Mouse (Mus musculus) intestine, embryonic 15.5 days (tissue): Measurements from ENCODE around the gene Cbs. TPM values are rescaled to one million over a fixed set of nuclear protein-coding genes. Genes with fewer than 3 reads are reported as not detected.

Experiments used
- ATAC-seq: fragments of 200-750 bp; cut with Nextera tagmentation; 2 replicates; pipeline ENCODE4 v1.8.0; 2017; ENCODE audit warnings: moderate TSS enrichment, moderate library complexity
- H3K27ac ChIP-seq: fragments of 300-500 bp; sonication (generic); 2 replicates; pipeline ENCODE4 v1.5.1; 2015; ENCODE audit warnings: mild to moderate bottlenecking, inconsistent platforms
- H3K27me3 ChIP-seq: fragments of 300-500 bp; sonication (generic); replicated peaks from 2 replicates; pipeline ENCODE4 v1.6.1; 2015; ENCODE audit warnings: inconsistent platforms
- H3K36me3 ChIP-seq: fragments of 300-500 bp; sonication (generic); 2 replicates; pipeline ENCODE4 v1.6.1; 2015; ENCODE audit warnings: inconsistent platforms
- H3K4me1 ChIP-seq: fragments of 300-500 bp; sonication (generic); replicated peaks from 2 replicates; pipeline ENCODE4 v1.6.1; 2015; ENCODE audit warnings: inconsistent platforms
- H3K4me2 ChIP-seq: fragments of 300-500 bp; sonication (generic); replicated peaks from 2 replicates; pipeline ENCODE4 v1.6.1; 2015; ENCODE audit warnings: mild to moderate bottlenecking, inconsistent platforms
- H3K4me3 ChIP-seq: fragments of 300-500 bp; sonication (generic); replicated peaks from 2 replicates; pipeline ENCODE4 v1.5.1; 2015; ENCODE audit warnings: inconsistent platforms
- H3K9ac ChIP-seq: fragments of 300-500 bp; sonication (generic); 2 replicates; pipeline ENCODE4 v1.6.1; 2015; ENCODE audit warnings: inconsistent platforms
- H3K9me3 ChIP-seq: fragments of 300-500 bp; sonication (generic); 2 replicates; pipeline ENCODE4 v1.6.1; 2016; ENCODE audit warnings: inconsistent platforms
- WGBS: fragments of 180-500 bp; shearing (Covaris S2); methylation state at CpG from one replicate; pipeline ENCODE4 v1.1.7; 2015; 5-methylcytosine and 5-hydroxymethylcytosine counted together
- polyA plus RNA-seq: library from polyadenylated mRNA; unstranded; fragments of >200 nt; fragmentation: Nextera tagmentation; extraction: Ambion mirVana; gene quantifications from 2 replicates; pipeline ENCODE4 v1.2.1, GENCODE M21; 2015

Gene Cbs
- polyA plus RNA-seq, 1 experiment from 2014 or later = 9.5 TPM

DNA sequence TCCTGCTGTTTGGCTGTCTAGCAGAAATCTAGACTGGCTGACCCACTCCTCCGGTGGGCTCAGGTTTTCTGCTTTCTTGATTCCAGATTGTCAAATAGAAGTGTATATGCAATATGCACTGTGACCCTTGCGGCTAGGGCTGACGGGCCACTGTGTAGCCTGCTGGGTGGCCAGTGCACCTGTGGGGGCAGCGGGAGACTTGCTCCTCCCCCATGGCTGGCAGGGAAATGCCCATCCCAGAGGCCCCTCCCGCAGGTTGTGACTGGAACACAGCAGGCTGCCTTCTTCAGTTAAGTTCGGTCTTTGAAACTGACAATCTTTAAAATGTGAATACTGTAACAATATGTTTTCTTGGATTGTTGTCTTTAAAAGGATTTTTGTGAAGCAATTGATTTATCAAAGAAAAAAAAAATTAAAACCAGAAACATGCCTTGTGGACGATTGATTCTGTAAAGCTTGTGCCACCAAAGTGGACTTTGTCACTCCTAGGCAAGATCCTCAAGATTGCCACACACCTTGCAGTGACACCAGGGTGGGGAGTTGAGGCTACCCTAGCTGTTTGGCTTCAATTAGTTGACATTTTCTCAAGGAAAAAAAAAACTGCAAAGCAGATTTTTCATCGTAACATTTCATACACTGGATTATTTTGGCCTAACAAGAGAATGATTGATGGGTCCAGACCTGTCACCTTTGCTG is 29.6 kb downstream of the Cbs start:
- Histone ChIP-seq H3K36me3 (peaks cover 13% of the 10 kb centered on the region; the same call in 1 of the 2 replicates), H3K4me2 (no peak overlapping the region), H3K4me3 (no peak overlapping the region), H3K9me3 (no peaks in the 10 kb centered on the region), H3K4me1 (no peaks in the 10 kb centered on the region), H3K9ac (no peak overlapping the region), H3K27ac (no peak overlapping the region), H3K27me3 (no peaks in the 10 kb centered on the region)
- 0 out of 2 replicates have a peak, but pooled peaks have one; percentile 34 for ATAC-seq
- WGBS = 81% methylated on average over 8 of the region's 8 CpGs

DNA sequence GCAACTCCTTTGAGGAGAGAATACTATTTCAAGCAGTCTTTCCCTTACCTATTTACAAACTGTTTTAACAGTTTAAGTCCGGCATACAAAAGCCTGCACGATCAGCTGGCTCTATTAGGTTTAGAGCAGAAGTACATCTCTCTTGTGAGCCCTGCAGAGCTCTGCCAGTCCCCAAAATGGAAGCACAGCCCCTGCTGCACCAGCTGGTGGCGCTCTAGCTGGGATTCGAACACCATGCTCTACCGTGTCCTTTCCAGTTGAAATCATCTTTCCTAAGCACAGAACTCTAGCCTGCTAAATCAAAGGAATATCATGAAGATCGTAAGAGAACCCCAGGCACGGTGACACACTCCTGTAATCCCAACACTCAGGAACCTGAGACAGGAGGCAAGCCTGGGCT is 30.6 kb downstream of the Cbs start:
- 85% methylated on average over 7 of the region's 7 CpGs for WGBS

DNA sequence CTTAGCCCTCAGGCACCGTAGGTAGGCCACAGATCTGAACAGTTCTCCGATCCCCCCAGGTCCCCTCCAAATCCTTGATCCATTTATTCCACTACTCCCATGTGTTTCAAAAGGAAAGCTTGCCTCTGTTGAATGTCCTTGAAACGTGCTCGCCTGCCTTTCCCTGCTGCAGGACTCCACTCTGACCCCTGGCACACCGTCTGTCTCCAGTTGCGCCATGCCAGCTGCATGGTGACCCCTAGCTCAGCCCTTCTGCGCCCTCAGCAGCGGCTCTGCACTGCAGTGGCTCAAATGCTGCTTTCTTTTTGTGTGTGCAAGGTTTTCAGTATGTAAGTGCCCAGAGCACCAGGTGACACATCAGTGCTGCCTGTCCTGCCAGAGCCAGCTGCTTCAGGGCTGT is 38.4 kb downstream of the Cbs start:
- Histone ChIP-seq H3K36me3 (peaks cover 31% of the 10 kb centered on the region), H3K27ac (no peak overlapping the region), H3K27me3 (no peaks in the 10 kb centered on the region), H3K4me2 (no peak overlapping the region), H3K9ac (no peak overlapping the region), H3K4me1 (no peaks in the 10 kb centered on the region), H3K9me3 (no peaks in the 10 kb centered on the region), H3K4me3 (no peak overlapping the region)
- 91% methylated on average over 8 of the region's 8 CpGs for WGBS
- ATAC-seq = no peak

More for the DNA sequence above, 30.6 kb downstream of the Cbs start:
- H3K9ac ChIP-seq = no peak overlapping the region
- ATAC-seq = no peak
- no peaks in the 10 kb centered on the region for H3K9me3 ChIP-seq
- peaks cover 13% of the 10 kb centered on the region; the same call in 1 of the 2 replicates for H3K36me3 ChIP-seq
- no peak overlapping the region for H3K4me3 ChIP-seq
- no peaks in the 10 kb centered on the region for H3K4me1 ChIP-seq
- no peak overlapping the region for H3K27ac ChIP-seq
- no peak overlapping the region for H3K4me2 ChIP-seq
- H3K27me3 ChIP-seq = no peaks in the 10 kb centered on the region

DNA sequence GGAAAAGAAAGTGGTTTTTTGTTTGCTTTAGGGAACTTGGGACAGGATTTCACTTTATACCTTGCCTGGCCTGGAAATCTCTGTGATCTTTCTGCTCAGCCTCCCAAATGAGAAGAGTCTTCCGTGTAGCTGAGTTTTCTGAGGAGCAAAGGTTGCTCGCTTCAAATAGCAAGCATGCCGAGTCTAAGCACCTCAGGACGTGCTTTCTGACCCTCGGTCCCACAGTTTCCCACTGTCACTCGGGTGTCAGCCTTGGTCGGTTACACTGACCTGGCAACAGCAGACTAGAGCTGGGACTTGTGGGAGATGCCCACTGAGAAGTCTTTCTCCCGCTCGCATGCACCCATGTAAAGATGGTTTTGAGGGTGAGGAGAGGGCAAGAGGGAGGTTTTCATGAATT is 39.1 kb downstream of the Cbs start:
- ATAC-seq = no peak
- Histone ChIP-seq H3K36me3 (peaks cover 26% of the 10 kb centered on the region), H3K9ac (no peak overlapping the region), H3K4me1 (no peaks in the 10 kb centered on the region), H3K9me3 (no peaks in the 10 kb centered on the region), H3K27ac (no peak overlapping the region), H3K27me3 (no peaks in the 10 kb centered on the region), H3K4me3 (no peak overlapping the region), H3K4me2 (no peak overlapping the region)
- 88% methylated on average over 9 of the region's 9 CpGs for whole genome bisulfite sequencing

DNA sequence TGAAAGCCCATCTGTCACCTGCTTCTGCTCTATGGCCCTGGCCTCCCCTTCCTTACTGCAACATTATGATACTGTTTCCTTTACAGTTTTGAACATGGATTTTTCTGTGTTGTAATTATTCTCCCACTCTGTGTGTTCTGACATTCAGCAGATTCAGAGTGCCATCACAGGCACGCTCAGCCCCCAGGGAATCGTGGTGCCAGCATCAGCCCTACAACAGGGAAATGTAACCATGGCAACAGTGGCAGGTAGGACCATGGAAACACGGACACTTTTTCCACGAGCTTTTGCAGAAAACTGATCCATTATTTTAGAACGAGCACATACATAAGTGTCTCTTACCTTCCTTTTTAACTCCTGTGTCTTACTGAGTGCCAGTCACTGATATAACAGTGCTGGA is 42.0 kb downstream of the Cbs start:
- 84% methylated on average over 5 of the region's 5 CpGs for WGBS
- Histone ChIP-seq H3K4me2 (no peak overlapping the region), H3K9me3 (no peaks in the 10 kb centered on the region), H3K36me3 (peaks cover 31% of the 10 kb centered on the region), H3K9ac (no peak overlapping the region), H3K27ac (no peak overlapping the region), H3K4me1 (no peaks in the 10 kb centered on the region), H3K27me3 (no peaks in the 10 kb centered on the region), H3K4me3 (no peak overlapping the region)
- ATAC-seq = no peak

- Histone ChIP-seq H3K9ac (no peak overlapping the region), H3K27me3 (no peaks in the 10 kb centered on the region), H3K27ac (no peak overlapping the region), H3K9me3 (no peaks in the 10 kb centered on the region), H3K4me3 (no peak overlapping the region), H3K4me2 (no peak overlapping the region), H3K36me3 (peaks cover 28% of the 10 kb centered on the region), H3K4me1 (no peaks in the 10 kb centered on the region)
- 82% methylated on average over 7 of the region's 7 CpGs for WGBS
- ATAC-seq = no peak
Observed at GRCm38 (mm10) chr17:31594590-31594989, 42.4 kb downstream of the Cbs start.

DNA sequence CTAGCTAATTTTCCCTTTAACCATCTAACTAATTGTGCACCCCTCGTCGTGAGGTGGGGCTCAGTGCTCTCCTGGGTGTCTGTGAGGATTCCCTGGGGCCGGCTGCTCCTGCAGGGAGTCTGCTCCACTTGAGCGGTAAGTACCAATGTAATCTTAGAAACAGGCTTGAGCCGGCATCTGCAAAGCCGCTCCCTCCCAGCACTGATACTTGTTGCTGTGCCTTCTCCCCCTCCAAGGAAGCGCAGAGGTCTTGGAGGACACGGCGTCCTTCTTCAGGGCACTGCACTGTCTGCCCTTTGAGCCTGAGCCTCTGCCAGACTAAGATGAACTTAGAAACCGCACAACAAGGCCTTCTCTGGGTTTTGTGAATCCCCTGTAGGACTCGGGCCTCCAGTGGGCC is 46.2 kb downstream of the Cbs start:
- Histone ChIP-seq H3K4me2 (no peak overlapping the region), H3K4me3 (no peak overlapping the region), H3K9ac (no peak overlapping the region), H3K4me1 (no peaks in the 10 kb centered on the region), H3K27me3 (no peaks in the 10 kb centered on the region), H3K36me3 (peaks cover 27% of the 10 kb centered on the region), H3K9me3 (no peaks in the 10 kb centered on the region), H3K27ac (no peak overlapping the region)
- WGBS = 90% methylated on average over 11 of the region's 11 CpGs
- ATAC-seq = no peak

DNA sequence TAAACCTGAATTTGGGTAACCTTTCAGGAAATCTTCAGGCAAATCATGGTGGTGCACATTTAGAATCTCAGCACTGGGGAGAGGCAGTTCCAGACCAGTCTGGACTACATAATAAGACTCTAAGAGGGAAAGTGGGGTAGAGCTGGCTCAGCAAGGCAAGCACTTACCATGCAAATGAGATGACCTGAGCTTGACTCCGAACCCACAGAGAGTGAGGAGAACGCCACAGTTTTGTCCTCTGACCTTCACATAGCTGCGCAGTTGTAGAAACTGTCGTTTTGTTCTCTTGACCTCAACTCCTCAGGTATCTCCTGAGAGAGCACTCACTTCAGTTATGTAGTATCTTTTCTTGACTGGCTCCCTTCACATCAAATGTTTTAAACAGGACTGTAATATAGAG is 48.3 kb downstream of the Cbs start:
- 82% methylated on average over 4 of the region's 4 CpGs for WGBS
- Histone ChIP-seq H3K9ac (no peak overlapping the region), H3K27ac (no peak overlapping the region), H3K27me3 (no peaks in the 10 kb centered on the region), H3K4me1 (no peaks in the 10 kb centered on the region), H3K9me3 (no peaks in the 10 kb centered on the region), H3K4me2 (no peak overlapping the region), H3K4me3 (no peak overlapping the region), H3K36me3 (peaks cover 20% of the 10 kb centered on the region)
- ATAC-seq = no peak

DNA sequence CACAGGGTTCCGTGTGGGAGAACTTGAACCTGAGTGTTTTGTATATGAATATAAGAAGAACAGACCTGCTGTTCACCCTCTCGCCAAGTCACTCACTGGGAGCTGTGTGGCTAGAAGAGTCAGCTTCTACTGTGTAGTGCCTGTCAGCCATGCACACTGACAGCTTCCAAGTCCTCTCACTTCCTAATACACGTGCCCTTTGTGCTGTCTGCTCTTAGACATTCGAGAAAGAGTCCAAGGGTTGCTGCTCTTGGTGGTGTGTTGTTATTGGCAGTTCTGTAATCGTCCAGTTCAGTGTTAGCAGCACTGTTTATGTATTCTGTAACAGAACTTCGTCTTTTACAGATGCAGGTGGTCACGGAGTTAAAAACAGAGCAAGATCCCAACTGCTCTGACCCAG is 48.9 kb downstream of the Cbs start:
- WGBS = 65% methylated on average over 7 of the region's 7 CpGs
- peak; percentile 56; the same call in 1 of the 2 replicates for ATAC-seq
- Histone ChIP-seq H3K27me3 (no peaks in the 10 kb centered on the region), H3K9ac (no peak overlapping the region), H3K4me1 (no peaks in the 10 kb centered on the region; the same call in 1 of the 2 replicates), H3K4me2 (no peak overlapping the region), H3K36me3 (peaks cover 20% of the 10 kb centered on the region), H3K9me3 (no peaks in the 10 kb centered on the region), H3K4me3 (no peak overlapping the region), H3K27ac (peak overlapping the region; percentile 18; the same call in 1 of the 2 replicates)

DNA sequence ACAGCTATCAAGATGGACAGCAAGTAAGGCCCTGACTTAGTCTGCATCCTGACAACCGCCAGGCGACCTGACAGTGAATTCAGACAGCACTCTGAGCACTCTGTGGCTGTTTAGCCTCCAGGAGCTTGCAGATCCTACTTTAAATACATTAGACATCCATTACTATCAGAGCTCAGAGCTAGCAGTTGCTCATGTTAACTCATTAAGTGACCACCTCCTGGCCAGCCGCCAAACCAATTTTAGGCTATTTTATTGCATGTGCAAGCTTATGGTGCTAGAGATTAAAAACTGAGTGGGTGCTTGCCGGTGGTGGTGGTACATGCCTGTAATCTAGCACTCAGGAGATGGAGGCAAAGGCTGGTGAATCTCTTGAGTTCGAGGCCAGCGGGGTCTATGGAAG is 53.3 kb downstream of the Cbs start:
- Histone ChIP-seq H3K4me2 (no peak overlapping the region), H3K9me3 (no peaks in the 10 kb centered on the region), H3K4me3 (no peak overlapping the region), H3K4me1 (peaks cover 14% of the 10 kb centered on the region), H3K9ac (no peak overlapping the region), H3K27ac (no peak overlapping the region), H3K36me3 (0 out of 2 replicates have a peak, but pooled peaks cover 2% of the 10 kb centered on the region), H3K27me3 (no peaks in the 10 kb centered on the region)
- no peak for ATAC-seq
- WGBS = 83% methylated on average over 6 of the region's 6 CpGs

GRCm38 (mm10) chr17:31583185-31583584 is 53.9 kb downstream of the Cbs start:
- Histone ChIP-seq H3K9ac (no peak overlapping the region), H3K9me3 (no peaks in the 10 kb centered on the region), H3K27me3 (no peaks in the 10 kb centered on the region), H3K27ac (peak overlapping the region; percentile 11; the same call in 1 of the 2 replicates), H3K4me3 (no peak overlapping the region), H3K4me1 (peaks cover 14% of the 10 kb centered on the region), H3K4me2 (no peak overlapping the region), H3K36me3 (no peaks in the 10 kb centered on the region)
- ATAC-seq = peak; percentile 37; the same call in 1 of the 2 replicates
- WGBS = 38% methylated on average over 3 of the region's 3 CpGs

DNA sequence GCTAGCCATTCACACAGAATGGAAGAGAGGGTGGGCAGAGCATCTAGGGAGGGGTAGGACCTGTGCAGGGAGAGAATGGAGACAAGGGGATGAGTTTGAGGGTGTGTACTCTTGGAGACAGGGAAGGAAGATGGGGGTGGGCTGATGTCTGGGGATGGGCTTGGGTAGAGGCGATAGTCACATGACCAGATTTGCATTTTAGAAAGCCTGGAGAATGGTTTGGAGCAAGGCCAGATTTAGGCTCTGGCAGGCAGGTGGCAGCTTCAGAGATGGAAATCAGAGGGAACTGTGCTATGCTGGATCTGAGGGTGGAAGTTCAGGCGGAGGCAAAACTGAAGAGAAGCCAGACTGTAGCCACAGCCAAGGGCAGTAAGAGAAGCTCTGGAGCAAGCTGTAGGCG is 56.7 kb downstream of the Cbs start:
- H3K9me3 ChIP-seq = no peaks in the 10 kb centered on the region
- no peaks in the 10 kb centered on the region for H3K36me3 ChIP-seq
- WGBS = 63% methylated on average over 3 of the region's 3 CpGs
- H3K4me1 ChIP-seq = peaks cover 14% of the 10 kb centered on the region
- H3K27ac ChIP-seq = no peak overlapping the region
- no peak overlapping the region for H3K4me2 ChIP-seq
- ATAC-seq = no peak
- no peak overlapping the region for H3K4me3 ChIP-seq
- no peak overlapping the region for H3K9ac ChIP-seq
- no peaks in the 10 kb centered on the region for H3K27me3 ChIP-seq
